Mouse (Mus musculus): ENCODE data around the gene Ncoa5. TPM values are rescaled to one million over a fixed set of nuclear protein-coding genes. Genes with fewer than 3 reads are reported as not detected.
A peak's percentile ranks its signal among the peaks of the same experiment; 100 is the strongest.

The Ncoa5 gene
- polyA plus RNA-seq, 1 experiment from 2014 or later, result 137 TPM

DNA sequence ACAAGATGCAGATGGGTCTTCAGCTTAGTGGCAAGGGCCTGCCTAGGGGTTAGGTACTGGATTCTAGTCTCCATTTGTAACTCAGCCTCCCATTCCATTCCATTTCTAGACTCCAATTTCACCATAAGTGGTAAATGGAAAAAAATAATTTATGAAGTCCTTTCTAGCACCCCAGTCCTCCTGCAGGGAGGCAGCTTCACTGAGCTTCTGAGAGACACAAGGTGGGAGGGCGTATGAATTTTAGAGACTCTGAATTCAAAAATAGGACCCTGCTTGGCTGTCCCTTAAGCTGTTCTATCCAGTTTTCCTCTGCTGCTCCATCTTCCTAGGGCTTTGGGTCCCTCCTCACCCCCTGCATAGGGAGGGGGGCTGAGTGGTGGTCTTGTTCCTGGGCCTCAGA lies 69.7 kb downstream of the Ncoa5 start:
- Histone ChIP-seq H3K27me3 (peaks cover 46% of the 10 kb centered on the region), H3K4me2 (replicated peaks) (peak overlapping the region; percentile 47), H3K27ac (peak overlapping the region; percentile 91), H3K9ac (replicated peaks) (0 out of 2 replicates have a peak overlapping the region, but pooled peaks have one; percentile 19), H3K36me3 (no peaks in the 10 kb centered on the region), H3K4me1 (replicated peaks) (peaks cover 84% of the 10 kb centered on the region), H3K4me3 (replicated peaks) (no peak overlapping the region), H3K9me3 (no peaks in the 10 kb centered on the region)
- ATAC-seq, result no peak
- 83% methylated on average over 1 of the region's 1 CpGs for WGBS

DNA sequence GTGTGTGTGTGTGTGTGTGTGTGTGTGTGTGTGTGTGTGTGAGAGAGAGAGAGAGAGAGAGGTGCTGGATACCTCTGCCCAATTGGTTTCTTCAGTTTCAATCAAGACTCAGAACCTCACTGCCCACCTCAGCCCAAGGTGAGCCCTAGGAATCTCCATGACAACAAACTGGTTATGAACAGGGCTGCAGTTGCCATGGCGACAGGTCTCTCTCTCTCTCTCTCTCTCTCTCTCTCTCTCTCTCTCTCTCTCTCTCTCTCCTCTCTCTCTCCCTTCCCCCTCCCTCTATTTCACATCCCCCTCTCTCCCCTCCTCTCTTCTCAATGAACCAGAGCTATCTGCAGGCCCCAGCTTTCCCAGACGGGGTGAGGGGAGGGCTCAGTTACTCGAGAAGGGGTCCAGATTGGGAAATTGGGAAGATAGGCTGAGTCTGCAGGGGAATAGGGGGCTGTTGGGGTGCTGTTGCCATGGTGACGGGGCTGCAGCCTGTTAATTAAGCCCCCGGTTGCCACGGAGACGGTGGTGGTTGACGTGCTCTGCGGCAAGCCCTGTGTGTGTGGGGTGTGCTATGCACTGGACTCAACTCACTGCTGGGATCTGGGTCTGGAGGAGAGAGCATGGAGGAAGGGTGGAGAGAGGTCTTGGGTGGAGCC lies 70.3 kb downstream of the Ncoa5 start:
- Histone ChIP-seq H3K27me3 (peaks cover 40% of the 10 kb centered on the region), H3K27ac (peak overlapping the region; percentile 91), H3K4me1 (replicated peaks) (peaks cover 78% of the 10 kb centered on the region), H3K9ac (replicated peaks) (0 out of 2 replicates have a peak overlapping the region, but pooled peaks have one; percentile 19), H3K4me3 (replicated peaks) (no peak overlapping the region; the same call in 1 of the 2 replicates), H3K4me2 (replicated peaks) (peak overlapping the region; percentile 47), H3K36me3 (no peaks in the 10 kb centered on the region), H3K9me3 (no peaks in the 10 kb centered on the region)
- 14% methylated on average over 9 of the region's 9 CpGs for WGBS
- ATAC-seq, result peak; percentile 74

DNA sequence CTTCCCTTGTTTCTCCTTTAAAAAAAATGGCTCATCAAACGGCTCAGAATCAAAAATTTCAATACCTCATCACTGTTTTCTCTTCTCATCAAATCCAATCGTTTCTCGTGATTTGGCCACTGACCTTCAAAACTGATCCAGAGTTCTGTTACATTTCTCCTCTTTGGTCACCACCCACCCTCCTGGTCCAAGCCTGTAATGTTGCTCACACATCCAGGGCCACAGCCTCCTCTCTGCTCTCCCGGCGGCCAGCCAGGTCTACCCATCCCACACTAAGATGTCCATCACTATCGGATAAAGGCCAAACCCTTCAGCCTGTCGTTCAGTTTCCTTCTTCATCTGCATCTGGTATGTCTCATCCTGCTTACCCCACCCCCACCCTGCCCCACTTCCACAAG lies 72.5 kb downstream of the Ncoa5 start:
- H3K36me3 ChIP-seq, result no peaks in the 10 kb centered on the region
- no peak overlapping the region for H3K9ac ChIP-seq (replicated peaks)
- H3K4me3 ChIP-seq (replicated peaks), result 0 out of 2 replicates have a peak overlapping the region, but pooled peaks have one; percentile 56
- H3K4me1 ChIP-seq (replicated peaks), result peaks cover 56% of the 10 kb centered on the region
- H3K27ac ChIP-seq, result no peak overlapping the region; the same call in 1 of the 2 replicates
- WGBS, result 56% methylated on average over 7 of the region's 7 CpGs
- ATAC-seq, result no peak
- H3K4me2 ChIP-seq (replicated peaks), result peak overlapping the region; percentile 62; the same call in 1 of the 2 replicates
- H3K27me3 ChIP-seq, result peaks cover 18% of the 10 kb centered on the region
- H3K9me3 ChIP-seq, result no peaks in the 10 kb centered on the region

DNA sequence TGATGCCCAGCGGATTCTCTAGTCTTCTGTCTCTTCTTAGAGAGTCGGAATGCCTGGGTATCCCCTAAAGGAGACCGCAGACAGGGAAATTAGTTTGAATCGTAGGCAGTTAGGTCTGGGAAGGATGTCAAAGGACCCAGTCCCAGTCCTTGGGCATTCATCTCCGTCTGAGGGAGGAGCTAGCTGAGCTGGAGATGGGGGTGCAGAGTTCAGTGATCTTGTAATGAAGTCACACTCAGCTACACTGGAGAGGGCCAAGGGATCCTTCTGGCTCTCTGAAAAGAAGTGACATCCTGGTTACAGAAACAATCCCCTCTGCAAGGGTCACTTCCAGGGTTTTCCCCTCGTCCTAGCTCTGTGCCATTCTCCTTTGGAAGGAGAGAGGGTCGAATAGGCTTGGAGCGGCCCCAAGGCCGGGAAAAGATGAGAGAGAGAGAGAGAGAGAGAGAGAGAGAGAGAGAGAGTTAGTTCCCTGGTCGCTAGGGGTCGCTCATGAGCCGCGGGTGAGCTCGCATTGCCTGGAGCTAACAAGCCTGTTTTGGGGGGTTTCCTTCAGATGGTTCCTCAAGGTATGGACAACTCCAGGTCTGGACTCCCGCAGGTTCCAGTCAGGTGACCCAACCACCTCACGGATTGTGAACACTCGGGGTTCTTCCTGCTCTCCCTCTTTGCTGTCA lies 73.0 kb downstream of the Ncoa5 start:
- 10% methylated on average over 15 of the region's 17 CpGs for WGBS
- H3K36me3 ChIP-seq, result no peaks in the 10 kb centered on the region
- peak overlapping the region; percentile 65 for H3K9ac ChIP-seq (replicated peaks)
- peaks cover 15% of the 10 kb centered on the region for H3K27me3 ChIP-seq
- H3K4me3 ChIP-seq (replicated peaks), result peak overlapping the region; percentile 56
- H3K9me3 ChIP-seq, result no peaks in the 10 kb centered on the region
- H3K27ac ChIP-seq, result peak overlapping the region; percentile 49
- peak overlapping the region; percentile 62 for H3K4me2 ChIP-seq (replicated peaks)
- no peak for ATAC-seq
- H3K4me1 ChIP-seq (replicated peaks), result peaks cover 52% of the 10 kb centered on the region

DNA sequence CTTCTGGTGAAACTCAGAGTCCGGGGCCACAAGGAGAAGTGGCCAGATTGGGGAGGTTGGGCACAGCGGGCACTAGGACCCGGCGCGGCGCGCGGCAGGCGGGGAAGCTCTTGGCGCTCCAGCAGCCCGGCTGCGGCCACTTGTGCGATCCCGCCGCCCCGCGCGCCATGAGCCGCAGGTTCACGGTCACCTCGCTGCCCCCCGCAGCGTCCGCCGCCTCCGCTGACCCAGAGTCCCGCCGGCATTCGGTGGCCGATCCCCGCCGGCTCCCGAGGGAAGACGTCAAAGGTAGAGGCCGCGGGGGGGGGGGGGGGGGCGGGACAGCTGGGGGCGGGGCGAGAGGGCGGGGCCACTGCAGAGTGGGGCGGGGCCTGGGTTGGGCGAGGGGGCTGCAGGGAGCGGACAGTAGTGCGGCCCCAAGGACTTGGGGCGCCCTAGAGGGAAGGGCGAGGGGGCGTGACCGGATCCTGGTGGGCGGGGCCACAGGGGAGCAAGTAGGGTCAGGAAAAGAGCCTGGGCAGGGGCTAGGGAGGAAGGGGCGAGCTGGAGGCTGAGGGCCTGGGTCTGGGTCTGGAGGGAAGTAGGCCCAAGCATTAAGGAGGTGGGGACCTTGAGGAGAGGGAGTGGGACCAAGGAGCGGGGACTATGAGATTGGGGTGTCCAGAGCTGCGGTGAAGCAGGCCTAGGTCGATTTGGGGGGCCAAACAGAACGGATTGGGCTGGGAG lies 73.8 kb downstream of the Ncoa5 start, which contains the start of gene Slc12a5:
Gene Slc12a5 (plus strand): TSS at position 87 of the 726 bp plus-strand sequence.
- ATAC-seq, result peak; percentile 51
- Histone ChIP-seq H3K4me3 (replicated peaks) (peak within 1 kb of the TSS; percentile 56), H3K4me1 (replicated peaks) (peaks cover 52% of the 10 kb centered on the region), H3K4me2 (replicated peaks) (peak within 1 kb of the TSS; percentile 62), H3K9me3 (no peaks in the 10 kb centered on the region), H3K9ac (replicated peaks) (peak within 1 kb of the TSS; percentile 65), H3K27me3 (peaks cover 8% of the 10 kb centered on the region; the same call in 1 of the 2 replicates), H3K27ac (peak within 1 kb of the TSS; percentile 49), H3K36me3 (no peaks in the 10 kb centered on the region)
- 2% methylated on average over 44 of the region's 54 CpGs for WGBS

DNA sequence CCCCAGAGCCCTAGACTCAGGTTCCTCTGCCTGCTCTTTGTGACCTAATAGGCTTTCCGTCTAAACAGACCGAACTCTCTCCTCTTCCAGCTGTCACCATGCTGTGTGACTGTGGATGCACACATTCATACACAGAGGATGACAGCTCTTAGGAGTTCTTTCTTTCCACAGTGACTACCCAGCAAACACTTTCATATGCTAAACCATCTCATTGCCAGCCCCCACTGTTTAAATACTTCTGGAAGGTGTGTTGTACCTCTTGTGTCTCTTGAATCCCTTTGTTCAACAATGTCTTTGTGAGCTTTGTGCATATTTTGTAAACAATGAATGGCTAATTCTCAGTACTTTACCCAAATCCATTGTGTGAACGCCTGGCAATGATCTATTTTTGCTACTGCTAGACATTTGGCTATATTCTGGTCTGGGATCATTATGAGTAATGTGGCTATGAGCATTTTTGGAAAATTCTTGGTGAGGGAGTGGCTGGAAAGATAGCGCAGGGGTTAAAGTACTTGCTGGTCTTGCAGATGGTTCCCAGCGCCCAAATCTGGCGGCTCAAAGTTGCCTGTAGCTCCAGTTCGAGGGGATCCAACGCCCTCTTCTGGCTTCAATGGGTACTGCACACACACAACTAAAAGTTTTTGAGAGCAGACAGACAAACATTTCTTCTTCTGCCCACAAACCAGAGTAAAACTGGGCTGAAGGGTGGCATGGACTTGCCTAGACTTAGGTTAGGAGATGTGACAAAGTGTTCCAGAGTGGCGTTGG lies 76.9 kb downstream of the Ncoa5 start:
- no peak overlapping the region for H3K4me3 ChIP-seq (replicated peaks)
- H3K9me3 ChIP-seq, result no peaks in the 10 kb centered on the region
- H3K4me2 ChIP-seq (replicated peaks), result no peak overlapping the region
- peaks cover 39% of the 10 kb centered on the region for H3K4me1 ChIP-seq (replicated peaks)
- H3K36me3 ChIP-seq, result no peaks in the 10 kb centered on the region
- no peak overlapping the region for H3K9ac ChIP-seq (replicated peaks)
- no peak for ATAC-seq
- WGBS, result 64% methylated on average over 9 of the region's 9 CpGs
- peaks cover 22% of the 10 kb centered on the region for H3K27me3 ChIP-seq
- H3K27ac ChIP-seq, result no peak overlapping the region

DNA sequence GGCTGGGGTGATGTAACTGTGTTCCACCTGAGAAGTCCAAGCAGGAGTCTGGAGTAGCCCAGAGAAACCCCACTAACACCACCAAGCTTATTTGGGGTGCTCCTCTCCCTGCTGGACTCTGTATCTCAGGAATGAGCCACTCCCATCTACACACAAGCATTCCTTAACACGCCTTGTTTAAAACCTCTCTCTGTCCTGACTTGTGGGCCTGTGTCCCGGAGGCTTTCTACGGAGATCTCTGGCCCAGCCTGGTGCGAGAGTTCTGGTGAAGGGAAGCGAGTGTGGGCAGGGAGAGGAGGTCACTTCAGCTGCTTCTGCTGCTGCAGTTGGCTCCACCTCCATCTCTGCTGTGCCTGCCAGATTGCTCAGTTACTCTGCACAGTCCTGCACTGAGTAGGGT lies 78.5 kb downstream of the Ncoa5 start:
- H3K4me2 ChIP-seq (replicated peaks), result no peak overlapping the region
- H3K9me3 ChIP-seq, result no peaks in the 10 kb centered on the region
- WGBS, result 82% methylated on average over 5 of the region's 5 CpGs
- no peak overlapping the region for H3K9ac ChIP-seq (replicated peaks)
- H3K4me3 ChIP-seq (replicated peaks), result no peak overlapping the region
- no peak for ATAC-seq
- peaks cover 37% of the 10 kb centered on the region for H3K27me3 ChIP-seq
- H3K36me3 ChIP-seq, result no peaks in the 10 kb centered on the region
- no peak overlapping the region for H3K27ac ChIP-seq
- peaks cover 26% of the 10 kb centered on the region for H3K4me1 ChIP-seq (replicated peaks)

DNA sequence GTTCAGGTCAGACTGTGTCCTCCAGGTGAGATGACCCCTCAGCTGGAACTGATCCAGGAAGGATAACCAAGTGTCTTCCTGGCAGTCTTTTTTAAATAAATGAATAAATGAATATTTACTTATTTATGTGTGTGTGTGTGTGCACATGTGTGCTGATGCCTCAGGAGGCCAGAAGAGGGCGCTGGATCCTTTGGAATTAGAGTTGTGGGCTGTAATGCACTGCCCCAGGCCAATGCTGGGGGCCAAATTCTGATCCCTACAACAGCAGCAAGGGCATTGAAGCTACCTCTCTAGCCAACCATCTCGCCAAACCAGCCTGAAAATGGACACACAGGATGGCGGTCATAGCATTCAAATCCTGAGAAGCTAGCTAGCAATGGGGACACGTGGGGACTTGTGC lies 78.9 kb downstream of the Ncoa5 start:
- Histone ChIP-seq H3K27me3 (peaks cover 42% of the 10 kb centered on the region), H3K36me3 (no peaks in the 10 kb centered on the region), H3K9me3 (no peaks in the 10 kb centered on the region), H3K9ac (replicated peaks) (no peak overlapping the region), H3K4me2 (replicated peaks) (no peak overlapping the region), H3K27ac (no peak overlapping the region), H3K4me1 (replicated peaks) (peaks cover 23% of the 10 kb centered on the region), H3K4me3 (replicated peaks) (no peak overlapping the region)
- WGBS, result 69% methylated on average over 4 of the region's 4 CpGs
- ATAC-seq, result no peak

DNA sequence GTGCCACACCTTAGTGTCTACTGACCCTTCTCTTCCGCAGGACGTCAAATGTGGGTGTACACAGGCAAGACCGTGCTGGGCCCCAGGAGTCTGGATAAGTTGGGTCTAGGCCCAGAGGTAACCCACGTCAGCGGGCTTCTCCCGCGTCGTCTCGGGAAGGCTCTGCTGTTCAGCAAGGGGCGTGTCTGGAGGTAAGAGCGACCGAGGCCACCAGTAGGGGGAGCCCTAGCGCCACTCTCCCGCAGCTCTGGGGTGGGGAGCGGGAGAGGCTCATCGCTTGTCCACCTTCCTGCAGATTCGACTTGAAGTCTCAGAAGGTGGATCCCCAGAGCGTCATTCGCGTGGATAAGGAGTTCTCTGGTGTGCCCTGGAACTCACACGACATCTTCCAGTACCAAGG lies 81.4 kb downstream of the Ncoa5 start:
- Histone ChIP-seq H3K4me2 (replicated peaks) (peak overlapping the region; percentile 17; the same call in 1 of the 2 replicates), H3K27ac (no peak overlapping the region), H3K4me3 (replicated peaks) (no peak overlapping the region), H3K36me3 (no peaks in the 10 kb centered on the region), H3K27me3 (peaks cover 67% of the 10 kb centered on the region), H3K9ac (replicated peaks) (0 out of 2 replicates have a peak overlapping the region, but pooled peaks have one; percentile 7), H3K4me1 (replicated peaks) (peaks cover 32% of the 10 kb centered on the region), H3K9me3 (no peaks in the 10 kb centered on the region)
- 2% methylated on average over 21 of the region's 21 CpGs for WGBS
- peak; percentile 86 for ATAC-seq

DNA sequence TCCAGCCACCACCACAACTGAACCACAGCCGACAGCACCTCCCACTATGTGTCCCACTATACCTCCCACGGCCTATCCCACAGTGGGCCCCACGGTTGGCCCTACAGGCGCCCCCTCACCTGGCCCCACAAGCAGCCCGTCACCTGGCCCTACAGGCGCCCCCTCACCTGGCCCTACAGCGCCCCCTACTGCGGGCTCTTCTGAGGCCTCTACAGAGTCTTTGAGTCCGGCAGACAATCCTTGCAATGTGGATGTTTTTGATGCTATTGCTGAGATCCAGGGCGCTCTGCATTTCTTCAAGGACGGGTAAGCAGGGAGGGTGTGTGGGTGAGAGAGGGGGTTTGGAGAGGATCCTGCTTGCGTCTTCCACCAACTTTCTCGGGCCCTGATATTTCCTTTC lies 82.2 kb downstream of the Ncoa5 start:
- no peaks in the 10 kb centered on the region for H3K36me3 ChIP-seq
- no peak overlapping the region for H3K27ac ChIP-seq
- peaks cover 75% of the 10 kb centered on the region for H3K27me3 ChIP-seq
- H3K4me2 ChIP-seq (replicated peaks), result no peak overlapping the region
- no peak for ATAC-seq
- H3K4me3 ChIP-seq (replicated peaks), result no peak overlapping the region
- H3K4me1 ChIP-seq (replicated peaks), result peaks cover 35% of the 10 kb centered on the region
- H3K9me3 ChIP-seq, result no peaks in the 10 kb centered on the region
- H3K9ac ChIP-seq (replicated peaks), result no peak overlapping the region
- 43% methylated on average over 13 of the region's 13 CpGs for WGBS

DNA sequence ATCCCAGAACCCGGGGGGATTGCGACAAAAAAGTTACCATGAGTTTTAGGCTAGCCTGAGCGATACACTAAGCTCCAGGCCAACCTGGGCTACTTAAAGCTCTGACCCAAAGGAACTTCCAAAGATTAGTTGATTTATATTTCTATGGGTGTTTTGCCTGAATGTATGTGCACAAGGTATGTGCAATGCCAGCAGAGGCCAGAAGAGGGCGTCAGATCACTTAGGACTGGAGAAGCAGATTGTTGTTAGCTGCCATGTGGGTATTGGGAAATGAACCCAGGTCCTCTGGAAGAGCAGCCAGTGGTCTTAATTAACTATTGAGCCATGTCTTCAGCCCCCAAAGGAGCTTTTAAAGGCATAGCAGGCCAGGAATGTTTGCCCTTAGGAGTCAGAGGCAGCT lies 82.9 kb downstream of the Ncoa5 start:
- Histone ChIP-seq H3K27me3 (peaks cover 80% of the 10 kb centered on the region), H3K4me2 (replicated peaks) (no peak overlapping the region), H3K9ac (replicated peaks) (no peak overlapping the region), H3K4me3 (replicated peaks) (no peak overlapping the region), H3K27ac (no peak overlapping the region), H3K36me3 (no peaks in the 10 kb centered on the region), H3K4me1 (replicated peaks) (peaks cover 35% of the 10 kb centered on the region), H3K9me3 (no peaks in the 10 kb centered on the region)
- no peak for ATAC-seq
- WGBS, result 79% methylated on average over 4 of the region's 4 CpGs

All from midbrain, embryonic 13.5 days (tissue).